Mouse (Mus musculus) embryonic facial prominence, embryonic 11.5 days (tissue): ENCODE measurements around the gene Aar2. TPM values are rescaled to one million over a fixed set of nuclear protein-coding genes. Genes with fewer than 3 reads are reported as not detected.

Source experiments
- ATAC-seq: fragments of 200-750 bp; cut with Nextera tagmentation; replicated peaks from 2 replicates; pipeline ENCODE4 v1.8.0; 2017; ENCODE audit warnings: low read depth; ENCODE audit not compliant: insufficient number of reproducible peaks, low FRiP score, low TSS enrichment
- DNase-seq: peaks from one replicate; pipeline ENCODE4 v3.0.0-alpha.2; 2015; ENCODE audit warnings: low spot score
- H3K27ac ChIP-seq: fragments of 300-500 bp; sonication (generic); replicated peaks from 2 replicates; pipeline ENCODE4 v1.5.1; 2014; ENCODE audit warnings: mild to moderate bottlenecking, low read depth, low read length, control low read depth
- H3K27me3 ChIP-seq: fragments of 300-500 bp; sonication (generic); 2 replicates; pipeline ENCODE4 v1.6.1; 2014; ENCODE audit warnings: mild to moderate bottlenecking, low read length, moderate library complexity, mixed read lengths; ENCODE audit not compliant: control insufficient read depth, insufficient read depth
- H3K36me3 ChIP-seq: fragments of 300-500 bp; sonication (generic); replicated peaks from 2 replicates; pipeline ENCODE4 v1.6.1; 2014; ENCODE audit warnings: low read depth, mild to moderate bottlenecking, low read length, moderate library complexity, mixed read lengths; ENCODE audit not compliant: control insufficient read depth, insufficient read depth
- H3K4me1 ChIP-seq: fragments of 300-500 bp; sonication (generic); 2 replicates; pipeline ENCODE4 v1.6.1; 2014; ENCODE audit warnings: low read length, mixed read lengths; ENCODE audit not compliant: control insufficient read depth, insufficient read depth
- H3K4me2 ChIP-seq: fragments of 300-500 bp; sonication (generic); 2 replicates; pipeline ENCODE4 v1.6.1; 2014; ENCODE audit warnings: low read depth, mild to moderate bottlenecking, control low read depth, low read length, moderate library complexity
- H3K4me3 ChIP-seq: fragments of 300-500 bp; sonication (generic); 2 replicates; pipeline ENCODE4 v1.5.1; 2014; ENCODE audit warnings: low read depth, low read length, control low read depth
- H3K9ac ChIP-seq: fragments of 300-500 bp; sonication (generic); replicated peaks from 2 replicates; pipeline ENCODE4 v1.6.1; 2014; ENCODE audit warnings: mild to moderate bottlenecking, control low read depth, low read length
- H3K9me3 ChIP-seq: fragments of 300-500 bp; sonication (generic); replicated peaks from 2 replicates; pipeline ENCODE4 v1.6.1; 2016; ENCODE audit warnings: mild to moderate bottlenecking, low read length, inconsistent platforms, mixed read lengths; ENCODE audit not compliant: control insufficient read depth
- WGBS: fragments of 180-500 bp; shearing (Covaris S2); extraction: QIAGEN DNeasy Blood & Tissue Kit; methylation state at CpG from one replicate; pipeline ENCODE4 v1.1.7; 2014; 5-methylcytosine and 5-hydroxymethylcytosine counted together
- polyA plus RNA-seq: library from polyadenylated mRNA; unstranded; fragments of >200 nt; fragmentation: Nextera tagmentation; extraction: Ambion mirVana; gene quantifications from 2 replicates; pipeline ENCODE4 v1.2.1, GENCODE M21; 2014

The Aar2 gene
- polyA plus RNA-seq, 1 experiment from 2014 or later, result 51.0 TPM

DNA sequence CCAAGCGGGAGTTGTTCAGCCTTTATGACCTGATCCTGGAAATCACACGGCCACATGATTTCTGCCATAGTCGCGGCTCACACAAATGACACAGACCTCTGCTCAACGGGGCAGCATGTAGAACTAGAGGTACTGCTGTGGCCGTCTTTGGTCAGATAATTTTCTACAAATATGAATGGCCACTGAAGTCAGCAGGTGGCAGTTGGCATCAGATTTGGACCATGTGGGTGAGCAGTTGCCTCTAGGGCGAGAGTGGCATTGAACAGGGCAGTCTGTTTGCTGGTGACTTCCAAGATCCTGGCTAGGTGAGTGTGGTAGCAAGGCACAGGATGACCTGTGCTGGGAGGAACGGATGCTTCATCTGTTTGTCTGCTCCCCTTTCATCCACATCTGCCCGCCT lies 42.1 kb downstream of the Aar2 start:
- Histone ChIP-seq H3K27ac (no peak overlapping the region), H3K36me3 (no peaks in the 10 kb centered on the region), H3K4me1 (no peaks in the 10 kb centered on the region), H3K9me3 (no peaks in the 10 kb centered on the region), H3K4me3 (no peak overlapping the region), H3K9ac (no peak overlapping the region), H3K4me2 (no peak overlapping the region), H3K27me3 (no peaks in the 10 kb centered on the region)
- 93% methylated on average over 9 of the region's 9 CpGs for WGBS
- DNase-seq, result no peak
- no peak for ATAC-seq

DNA sequence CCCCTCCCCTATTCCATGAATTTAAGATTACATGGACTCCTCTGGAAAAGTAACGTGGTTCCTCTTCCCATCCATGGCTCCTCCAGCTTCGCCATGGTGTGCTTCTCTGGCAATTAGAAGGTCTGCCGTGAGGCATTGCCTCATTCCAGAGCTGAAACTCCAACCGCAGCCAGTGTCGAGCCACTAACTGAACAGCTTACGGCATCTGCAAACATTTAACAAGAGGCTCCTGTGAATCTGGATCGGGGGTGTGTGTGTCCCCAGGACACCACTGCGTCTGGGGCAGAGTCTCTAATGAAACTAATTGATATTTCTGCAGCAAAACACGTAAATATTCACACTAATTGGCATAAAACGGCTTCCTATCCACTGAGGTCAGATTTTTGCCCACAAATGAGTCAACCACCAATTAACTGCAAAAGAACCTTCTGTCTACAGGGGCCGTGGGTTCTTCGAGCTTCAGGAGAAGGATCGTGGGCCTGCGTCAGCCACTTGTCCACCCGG lies 47.7 kb downstream of the Aar2 start:
- Histone ChIP-seq H3K4me2 (no peak overlapping the region), H3K4me3 (no peak overlapping the region), H3K27me3 (no peaks in the 10 kb centered on the region), H3K27ac (no peak overlapping the region), H3K9ac (no peak overlapping the region), H3K4me1 (no peaks in the 10 kb centered on the region), H3K36me3 (no peaks in the 10 kb centered on the region), H3K9me3 (no peaks in the 10 kb centered on the region)
- 36% methylated on average over 15 of the region's 15 CpGs for WGBS
- DNase-seq (peak; percentile 54), ATAC-seq (no peak)

DNA sequence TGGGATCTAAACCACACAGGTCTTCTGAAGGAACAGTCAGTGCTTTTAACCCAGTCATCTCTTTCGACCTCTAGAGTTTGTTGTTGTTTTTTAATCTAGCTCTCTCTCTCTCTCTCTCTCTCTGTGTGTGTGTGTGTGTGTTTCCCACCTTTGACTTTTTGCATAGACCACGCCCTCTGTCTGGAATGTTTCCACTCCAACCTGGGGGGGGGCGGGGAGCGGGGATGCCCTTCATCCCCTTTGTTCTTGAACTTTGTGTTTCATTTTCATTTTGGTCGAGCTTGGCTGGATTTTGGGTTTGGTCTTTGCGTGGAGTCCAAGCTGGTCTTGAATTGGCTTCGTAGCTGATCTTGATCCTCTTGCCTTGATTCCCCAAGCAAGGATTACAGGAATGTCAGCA lies 55.2 kb downstream of the Aar2 start:
- Histone ChIP-seq H3K36me3 (no peaks in the 10 kb centered on the region), H3K9me3 (no peaks in the 10 kb centered on the region), H3K4me3 (no peak overlapping the region), H3K4me1 (no peaks in the 10 kb centered on the region), H3K4me2 (no peak overlapping the region), H3K27me3 (no peaks in the 10 kb centered on the region), H3K27ac (no peak overlapping the region), H3K9ac (no peak overlapping the region)
- WGBS, result 78% methylated on average over 7 of the region's 7 CpGs
- ATAC-seq (no peak), DNase-seq (no peak)

DNA sequence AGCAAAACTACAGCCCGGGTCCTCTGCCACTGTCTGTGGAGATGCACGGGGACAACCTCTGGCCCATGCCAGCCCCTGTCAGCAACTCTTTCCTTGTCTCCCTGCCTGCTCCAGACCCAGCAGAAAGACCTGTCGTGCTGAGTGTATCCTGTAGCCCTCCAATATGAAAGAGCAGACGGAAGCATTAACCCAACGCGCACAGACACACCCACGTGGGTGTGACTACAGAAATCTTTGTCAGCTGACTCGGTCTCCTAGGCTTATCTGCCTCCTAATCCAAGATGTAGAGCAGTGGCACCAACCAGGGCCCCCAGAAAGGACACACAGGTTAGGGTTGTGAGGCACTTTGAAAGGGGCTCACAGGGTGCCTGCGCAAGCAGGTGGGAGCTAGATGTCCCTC lies 56.3 kb downstream of the Aar2 start:
- Histone ChIP-seq H3K9me3 (no peaks in the 10 kb centered on the region), H3K4me3 (no peak overlapping the region), H3K4me2 (no peak overlapping the region), H3K27ac (no peak overlapping the region), H3K27me3 (no peaks in the 10 kb centered on the region; the same call in 1 of the 2 replicates), H3K4me1 (no peaks in the 10 kb centered on the region), H3K36me3 (no peaks in the 10 kb centered on the region), H3K9ac (no peak overlapping the region)
- DNase-seq (no peak), ATAC-seq (no peak)
- WGBS, result 84% methylated on average over 9 of the region's 9 CpGs

DNA sequence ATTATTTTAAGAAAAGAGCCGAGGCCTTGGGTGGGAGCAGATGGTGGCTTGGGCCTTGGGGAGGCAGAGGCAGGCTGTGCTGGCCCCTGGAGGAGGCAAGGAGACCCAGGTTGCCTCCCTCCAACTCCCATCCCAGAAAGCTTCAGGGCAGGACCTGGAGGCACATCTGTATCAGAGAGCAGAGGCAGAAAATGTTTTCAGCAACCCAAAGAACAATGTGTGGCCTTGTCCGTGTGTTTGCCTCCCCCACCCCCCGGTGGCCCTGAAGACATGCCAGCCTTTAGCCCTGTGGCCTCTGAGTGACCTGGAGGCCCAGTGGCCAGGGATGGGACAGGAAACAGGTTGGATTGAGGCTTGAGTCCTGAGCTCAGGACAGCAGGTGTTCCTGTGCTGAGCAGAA lies 57.8 kb downstream of the Aar2 start:
- H3K27me3 ChIP-seq, result no peaks in the 10 kb centered on the region; the same call in 1 of the 2 replicates
- H3K27ac ChIP-seq, result no peak overlapping the region
- H3K36me3 ChIP-seq, result no peaks in the 10 kb centered on the region
- no peak for ATAC-seq
- H3K4me3 ChIP-seq, result no peak overlapping the region
- H3K4me2 ChIP-seq, result no peak overlapping the region
- H3K4me1 ChIP-seq, result no peaks in the 10 kb centered on the region
- no peak for DNase-seq
- WGBS, result 44% methylated on average over 3 of the region's 3 CpGs
- H3K9ac ChIP-seq, result no peak overlapping the region
- no peaks in the 10 kb centered on the region for H3K9me3 ChIP-seq

DNA sequence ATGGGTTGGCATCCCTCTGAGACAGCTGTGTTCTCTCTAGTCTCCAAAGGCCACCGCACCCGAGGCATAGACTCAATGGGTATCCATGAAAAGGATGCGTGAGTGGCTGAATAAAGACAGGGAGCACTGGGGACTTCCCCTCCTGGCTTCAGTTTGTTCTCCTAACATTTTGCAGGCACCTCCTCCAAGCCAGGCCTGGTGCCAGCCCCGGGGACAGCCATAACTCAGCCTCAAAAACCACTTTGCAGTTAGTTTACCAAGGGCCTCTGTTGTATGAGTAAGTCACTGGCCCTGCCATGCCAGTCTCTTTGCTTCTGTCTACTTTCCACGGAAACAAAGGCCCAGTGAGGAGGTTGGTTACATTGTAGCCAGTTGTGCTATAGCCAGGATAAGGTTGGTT lies 58.6 kb downstream of the Aar2 start:
- H3K4me2 ChIP-seq, result no peak overlapping the region
- ATAC-seq (no peak), DNase-seq (no peak)
- no peak overlapping the region for H3K9ac ChIP-seq
- 80% methylated on average over 5 of the region's 5 CpGs for WGBS
- H3K27ac ChIP-seq, result no peak overlapping the region
- H3K27me3 ChIP-seq, result no peaks in the 10 kb centered on the region; the same call in 1 of the 2 replicates
- no peaks in the 10 kb centered on the region for H3K4me1 ChIP-seq
- no peak overlapping the region for H3K4me3 ChIP-seq
- H3K9me3 ChIP-seq, result no peaks in the 10 kb centered on the region
- H3K36me3 ChIP-seq, result no peaks in the 10 kb centered on the region

DNA sequence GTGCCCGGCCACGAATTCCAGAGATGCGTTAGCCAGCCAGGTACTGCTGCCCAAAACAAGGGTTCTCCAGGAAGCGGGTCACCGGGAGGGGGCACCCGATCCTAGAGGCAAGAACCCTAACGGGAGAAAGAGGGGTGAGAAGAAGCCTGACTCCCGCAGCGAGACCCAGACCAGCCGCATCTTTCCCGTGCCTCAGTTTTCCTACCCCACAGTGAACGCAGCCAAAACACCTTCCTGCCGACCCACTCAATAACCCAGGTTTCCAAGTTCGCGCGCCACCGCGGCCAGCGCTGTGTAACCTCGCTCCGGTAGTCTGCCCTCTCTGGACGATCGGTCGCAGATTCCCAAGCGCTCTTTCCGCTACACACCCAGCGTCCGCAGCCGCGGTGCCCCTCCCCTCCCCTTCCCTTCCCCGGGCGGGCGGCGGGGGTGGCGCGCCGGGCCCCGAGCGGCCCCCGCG lies 65.7 kb downstream of the Aar2 start:
- H3K27ac ChIP-seq, result no peak overlapping the region
- no peak for ATAC-seq
- no peaks in the 10 kb centered on the region for H3K9me3 ChIP-seq

DNA sequence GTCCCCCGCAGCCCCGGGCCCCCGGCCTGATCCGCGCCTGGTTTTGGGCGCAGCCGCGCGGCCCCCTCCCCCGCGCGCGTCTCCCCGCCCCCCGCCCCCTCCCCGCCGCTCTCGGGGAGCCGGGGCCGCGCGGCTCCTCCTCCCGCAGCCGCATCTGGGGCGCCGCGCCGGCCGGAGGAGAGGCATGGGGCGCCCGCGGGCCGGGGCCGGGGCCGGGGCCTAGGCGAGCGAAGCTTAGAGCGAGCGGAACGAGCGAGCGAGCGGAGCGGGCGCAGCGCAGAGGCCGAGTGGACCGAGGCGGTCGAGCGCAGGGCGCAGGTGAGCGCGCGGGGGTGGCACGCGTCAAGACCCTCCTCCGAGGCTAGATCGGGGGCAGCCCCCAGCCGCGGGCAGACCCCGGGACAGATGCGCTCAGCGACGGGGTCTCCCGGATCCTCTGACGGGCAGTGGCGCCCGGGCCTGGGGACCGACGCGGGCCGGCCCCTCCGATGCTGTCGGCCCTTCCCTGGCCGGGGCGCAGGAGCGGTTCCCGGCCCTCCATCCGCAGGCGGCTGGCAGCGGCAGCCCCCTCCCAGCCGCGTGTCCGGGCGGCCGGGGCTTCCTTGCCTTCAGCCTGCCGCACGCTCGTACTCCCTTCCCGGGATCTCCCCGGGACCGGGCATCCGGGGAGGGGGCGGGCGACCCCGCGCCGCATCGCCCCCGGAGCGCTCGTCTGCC lies 66.3 kb downstream of the Aar2 start, which contains the start of gene Dlgap4:
Dlgap4 (plus strand) TSS at position 165 of the 717 bp plus-strand sequence.
- Histone ChIP-seq H3K4me1 (peaks cover 5% of the 10 kb centered on the region; the same call in 1 of the 2 replicates), H3K27me3 (peaks cover 36% of the 10 kb centered on the region), H3K27ac (no peak within 1 kb of the TSS), H3K4me2 (peak within 1 kb of the TSS; percentile 100), H3K9ac (peak within 1 kb of the TSS; percentile 67), H3K36me3 (no peaks in the 10 kb centered on the region), H3K4me3 (peak within 1 kb of the TSS; percentile 69), H3K9me3 (no peaks in the 10 kb centered on the region)
- peak; percentile 51 for ATAC-seq
- DNase-seq, result peak; percentile 65
- under 1% methylated on average over 51 of the region's 103 CpGs for WGBS

More for the DNA sequence above, 65.7 kb downstream of the Aar2 start:
- H3K27me3 ChIP-seq, result peaks cover 36% of the 10 kb centered on the region
- H3K36me3 ChIP-seq, result no peaks in the 10 kb centered on the region
- H3K4me3 ChIP-seq, result peak overlapping the region; percentile 69
- peaks cover 5% of the 10 kb centered on the region; the same call in 1 of the 2 replicates for H3K4me1 ChIP-seq
- DNase-seq, result peak; percentile 53
- WGBS, result 2% methylated on average over 36 of the region's 41 CpGs
- peak overlapping the region; percentile 67 for H3K9ac ChIP-seq
- H3K4me2 ChIP-seq, result peak overlapping the region; percentile 100
